Mouse (Mus musculus): Measurements from ENCODE around the gene Lpcat1.

Gene Lpcat1

GRCm38 (mm10) chr13:73467034-73467420 is at the start of gene Lpcat1:
TSS of gene Lpcat1 (plus strand) at chr13:73467197.
- DNase-seq = peak; percentile 89 to 91

GRCm38 (mm10) chr13:73417478-73418220 is 49.3 kb upstream of the Lpcat1 start:
- peak; percentile 47 to 52 for DNase-seq

GRCm38 (mm10) chr13:73418297-73418696 is 48.7 kb upstream of the Lpcat1 start:
- no peak for DNase-seq

GRCm38 (mm10) chr13:73419244-73419643 is 47.8 kb upstream of the Lpcat1 start:
- no peak for DNase-seq

GRCm38 (mm10) chr13:73423043-73423442 is 44.0 kb upstream of the Lpcat1 start:
- no peak for DNase-seq

- DNase-seq = no peak
Observed at GRCm38 (mm10) chr13:73425035-73425434, 42.0 kb upstream of the Lpcat1 start.

- DNase-seq = peak; percentile 67 to 75
Observed at GRCm38 (mm10) chr13:73425839-73426490, 41.0 kb upstream of the Lpcat1 start.

- DNase-seq = no peak
Observed at GRCm38 (mm10) chr13:73426587-73426986, 40.4 kb upstream of the Lpcat1 start.

GRCm38 (mm10) chr13:73429605-73430321 is 37.2 kb upstream of the Lpcat1 start:
- DNase-seq = peak in 1 of 2 experiments; percentile 15

GRCm38 (mm10) chr13:73432466-73433149 is 34.4 kb upstream of the Lpcat1 start:
- no peak for DNase-seq

- DNase-seq = no peak
Observed at GRCm38 (mm10) chr13:73433681-73434535, 33.1 kb upstream of the Lpcat1 start.

GRCm38 (mm10) chr13:73434687-73435086 is 32.3 kb upstream of the Lpcat1 start:
- DNase-seq = no peak

- DNase-seq = no peak
Observed at GRCm38 (mm10) chr13:73435662-73436061, 31.3 kb upstream of the Lpcat1 start.

GRCm38 (mm10) chr13:73439057-73439456 is 27.9 kb upstream of the Lpcat1 start:
- peak in 1 of 2 experiments; percentile 13 for DNase-seq

- DNase-seq = peak in 1 of 2 experiments; percentile 44
Observed at GRCm38 (mm10) chr13:73441032-73441431, 26.0 kb upstream of the Lpcat1 start.

GRCm38 (mm10) chr13:73441686-73442085 is 25.3 kb upstream of the Lpcat1 start:
- DNase-seq = peak in 1 of 2 experiments; percentile 26

GRCm38 (mm10) chr13:73442431-73442830 is 24.6 kb upstream of the Lpcat1 start:
- peak; percentile 17 to 71 for DNase-seq

- peak in 1 of 2 experiments; percentile 15 for DNase-seq
Observed at GRCm38 (mm10) chr13:73443093-73443821, 23.7 kb upstream of the Lpcat1 start.

GRCm38 (mm10) chr13:73445087-73445486 is 21.9 kb upstream of the Lpcat1 start:
- peak; percentile 78 to 84 for DNase-seq

- DNase-seq = peak in 1 of 2 experiments; percentile 7
Observed at GRCm38 (mm10) chr13:73446076-73446475, 20.9 kb upstream of the Lpcat1 start.

GRCm38 (mm10) chr13:73446494-73446893 is 20.5 kb upstream of the Lpcat1 start:
- DNase-seq = peak in 1 of 2 experiments; percentile 27

All from kidney, postnatal 25 days (tissue).